Mouse (Mus musculus): ENCODE results near the gene Fam71e1.
A peak's percentile ranks its signal among the peaks of the same experiment; 100 is the strongest.

Fam71e1 gene

GRCm38 (mm10) chr7:44495992-44496770 lies at the start of gene Fam71e1, which contains the start of gene Emc10:
TSS of gene Fam71e1 (plus strand) at chr7:44496581.
TSS of gene Emc10 (minus strand) at chr7:44496529.
- DNase-seq (ENCODE audit: low spot score) = peak; percentile 99

- DNase-seq (ENCODE audit: low spot score) = no peak
These were observed 43.1 kb upstream of the Fam71e1 start for GRCm38 (mm10) chr7:44453256-44453655.

GRCm38 (mm10) chr7:44456302-44456701 lies 40.1 kb upstream of the Fam71e1 start:
- DNase-seq (ENCODE audit: low spot score) = no peak

- no peak for DNase-seq (ENCODE audit: low spot score)
These were observed 36.3 kb upstream of the Fam71e1 start for GRCm38 (mm10) chr7:44460067-44460466.

GRCm38 (mm10) chr7:44460767-44461502 lies 35.4 kb upstream of the Fam71e1 start:
- no peak for DNase-seq (ENCODE audit: low spot score)

GRCm38 (mm10) chr7:44461503-44462217 lies 34.7 kb upstream of the Fam71e1 start:
- no peak for DNase-seq (ENCODE audit: low spot score)

- no peak for DNase-seq (ENCODE audit: low spot score)
These were observed 33.9 kb upstream of the Fam71e1 start for GRCm38 (mm10) chr7:44462218-44463055.

- no peak for DNase-seq (ENCODE audit: low spot score)
These were observed 33.3 kb upstream of the Fam71e1 start for GRCm38 (mm10) chr7:44463056-44463425.

- DNase-seq (ENCODE audit: low spot score) = no peak
These were observed 32.7 kb upstream of the Fam71e1 start for GRCm38 (mm10) chr7:44463556-44464225.

GRCm38 (mm10) chr7:44464511-44464910 lies 31.9 kb upstream of the Fam71e1 start:
- DNase-seq (ENCODE audit: low spot score) = no peak

GRCm38 (mm10) chr7:44465111-44465510 lies 31.3 kb upstream of the Fam71e1 start, which contains the start of gene Aspdh:
TSS of gene Aspdh (plus strand) at chr7:44465391.
- no peak for DNase-seq (ENCODE audit: low spot score)

- DNase-seq (ENCODE audit: low spot score) = no peak
These were observed 30.1 kb upstream of the Fam71e1 start for GRCm38 (mm10) chr7:44466006-44466887.

- DNase-seq (ENCODE audit: low spot score) = no peak
These were observed 29.5 kb upstream of the Fam71e1 start for GRCm38 (mm10) chr7:44466888-44467311.

- DNase-seq (ENCODE audit: low spot score) = peak; percentile 95
These were observed 28.5 kb upstream of the Fam71e1 start, which contains the start of gene Josd2 for GRCm38 (mm10) chr7:44467811-44468411. TSS of gene Josd2 (plus strand) at chr7:44467980.

- no peak for DNase-seq (ENCODE audit: low spot score)
These were observed 27.6 kb upstream of the Fam71e1 start for GRCm38 (mm10) chr7:44468644-44469285.

GRCm38 (mm10) chr7:44469677-44470675 lies 26.4 kb upstream of the Fam71e1 start:
- no peak for DNase-seq (ENCODE audit: low spot score)

- no peak for DNase-seq (ENCODE audit: low spot score)
These were observed 25.4 kb upstream of the Fam71e1 start for GRCm38 (mm10) chr7:44470696-44471612.
